Mouse (Mus musculus) heart, embryonic 12.5 days (tissue): Measurements from ENCODE around the gene Rab3c. TPM values are rescaled to one million over a fixed set of nuclear protein-coding genes. Genes with fewer than 3 reads are reported as not detected.

ENCODE experiments used
- ATAC-seq: fragments of 200-750 bp; cut with Nextera tagmentation; 2 replicates; pipeline ENCODE4 v1.8.0; 2017; ENCODE audit warnings: moderate TSS enrichment, moderate library complexity; ENCODE audit not compliant: insufficient number of reproducible peaks, low FRiP score
- H3K27ac ChIP-seq: fragments of 300-500 bp; sonication (generic); 2 replicates; pipeline ENCODE4 v1.5.1; 2016; ENCODE audit warnings: mild to moderate bottlenecking, moderate library complexity; ENCODE audit not compliant: poor library complexity, severe bottlenecking
- H3K27me3 ChIP-seq: fragments of 300-500 bp; sonication (generic); replicated peaks from 2 replicates; pipeline ENCODE4 v1.6.1; 2016; ENCODE audit warnings: mild to moderate bottlenecking, moderate library complexity
- H3K36me3 ChIP-seq: fragments of 300-500 bp; sonication (generic); 2 replicates; pipeline ENCODE4 v1.6.1; 2016; ENCODE audit warnings: mild to moderate bottlenecking, moderate library complexity
- H3K4me1 ChIP-seq: fragments of 300-500 bp; sonication (generic); replicated peaks from 2 replicates; pipeline ENCODE4 v1.6.1; 2016; ENCODE audit warnings: mild to moderate bottlenecking
- H3K4me2 ChIP-seq: fragments of 300-500 bp; sonication (generic); 2 replicates; pipeline ENCODE4 v1.6.1; 2016; ENCODE audit warnings: mild to moderate bottlenecking, moderate library complexity
- H3K4me3 ChIP-seq: fragments of 300-500 bp; sonication (generic); 2 replicates; pipeline ENCODE4 v1.5.1; 2016; ENCODE audit warnings: mild to moderate bottlenecking
- H3K9ac ChIP-seq: fragments of 300-500 bp; sonication (generic); 2 replicates; pipeline ENCODE4 v1.6.1; 2016; ENCODE audit warnings: mild to moderate bottlenecking, moderate library complexity
- H3K9me3 ChIP-seq: fragments of 300-500 bp; sonication (generic); replicated peaks from 2 replicates; pipeline ENCODE4 v1.6.1; 2016; ENCODE audit warnings: mild to moderate bottlenecking, moderate library complexity
- WGBS: fragments of 180-500 bp; shearing (Covaris S2); methylation state at CpG from one replicate; pipeline ENCODE4 v1.1.7; 2016; 5-methylcytosine and 5-hydroxymethylcytosine counted together
- polyA plus RNA-seq: library from polyadenylated mRNA; unstranded; fragments of >200 nt; fragmentation: Nextera tagmentation; extraction: Ambion mirVana; gene quantifications from 2 replicates; pipeline ENCODE4 v1.2.1, GENCODE M21; 2016

Rab3c gene
- polyA plus RNA-seq, 1 experiment from 2014 or later: 0.29 TPM

DNA sequence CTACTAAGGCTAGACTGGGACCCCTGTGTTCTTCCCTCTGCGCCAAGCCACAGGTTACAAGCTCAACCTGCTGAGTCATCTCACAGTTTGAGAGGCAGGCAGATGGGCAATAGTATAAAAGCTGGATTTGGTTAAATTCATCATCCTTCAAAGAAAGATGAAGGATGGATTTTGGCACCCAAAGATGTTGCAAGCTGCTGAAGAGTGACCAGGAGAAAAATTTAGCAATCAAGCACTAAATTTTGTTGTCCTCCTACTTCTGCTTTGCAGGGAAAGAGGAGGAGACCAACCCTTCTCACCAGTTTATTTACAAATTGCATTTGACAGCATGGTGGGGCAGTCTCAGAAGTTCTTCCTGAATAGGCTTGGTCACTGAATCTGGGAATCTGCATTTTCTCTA, 90.8 kb downstream of the Rab3c start:
- H3K4me2 ChIP-seq: no peak overlapping the region
- no peaks in the 10 kb centered on the region for H3K4me1 ChIP-seq
- ATAC-seq: no peak
- H3K9me3 ChIP-seq: no peaks in the 10 kb centered on the region; the same call in 1 of the 2 replicates
- H3K27ac ChIP-seq: no peak overlapping the region
- no peaks in the 10 kb centered on the region for H3K27me3 ChIP-seq
- 44% methylated on average over 1 of the region's 1 CpGs for WGBS
- no peak overlapping the region for H3K4me3 ChIP-seq
- no peak overlapping the region for H3K9ac ChIP-seq
- no peaks in the 10 kb centered on the region for H3K36me3 ChIP-seq

DNA sequence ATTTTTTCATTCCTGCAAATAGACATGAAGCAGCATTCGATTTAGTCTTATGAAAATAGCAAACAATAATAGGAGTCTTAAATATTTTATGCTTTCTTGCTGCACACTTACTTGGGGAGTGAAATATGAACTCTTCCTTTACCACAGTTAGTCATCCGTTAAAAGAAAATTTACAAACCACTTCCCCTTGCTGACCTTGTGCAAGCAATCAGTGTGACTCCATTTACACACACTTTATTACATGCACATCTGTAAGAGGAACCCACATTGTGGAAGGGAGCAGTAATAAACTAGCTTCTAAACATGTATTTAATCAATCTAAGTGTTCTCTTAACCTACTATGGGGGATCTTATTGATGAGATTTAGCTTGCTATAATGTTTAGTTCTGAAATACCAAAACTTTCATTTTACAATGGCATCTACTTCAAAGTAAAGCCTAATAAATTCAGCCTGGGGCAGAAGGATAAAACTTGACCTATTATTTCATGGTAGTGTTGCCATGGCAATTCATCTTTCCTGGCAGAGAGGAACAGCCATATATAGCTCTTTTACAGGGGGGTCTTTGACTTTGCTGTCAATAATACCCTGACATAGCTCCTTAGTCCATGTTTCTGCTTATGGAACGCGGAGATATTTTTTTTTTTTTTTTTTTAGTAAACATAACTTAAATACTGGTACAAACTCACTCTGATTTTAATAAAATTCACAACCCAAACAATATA, 95.7 kb downstream of the Rab3c start:
- Histone ChIP-seq H3K27me3 (no peaks in the 10 kb centered on the region), H3K9me3 (no peaks in the 10 kb centered on the region; the same call in 1 of the 2 replicates), H3K4me1 (no peaks in the 10 kb centered on the region), H3K27ac (no peak overlapping the region), H3K4me2 (no peak overlapping the region), H3K9ac (no peak overlapping the region), H3K36me3 (no peaks in the 10 kb centered on the region), H3K4me3 (no peak overlapping the region)
- WGBS: 83% methylated on average over 4 of the region's 4 CpGs
- ATAC-seq: no peak

DNA sequence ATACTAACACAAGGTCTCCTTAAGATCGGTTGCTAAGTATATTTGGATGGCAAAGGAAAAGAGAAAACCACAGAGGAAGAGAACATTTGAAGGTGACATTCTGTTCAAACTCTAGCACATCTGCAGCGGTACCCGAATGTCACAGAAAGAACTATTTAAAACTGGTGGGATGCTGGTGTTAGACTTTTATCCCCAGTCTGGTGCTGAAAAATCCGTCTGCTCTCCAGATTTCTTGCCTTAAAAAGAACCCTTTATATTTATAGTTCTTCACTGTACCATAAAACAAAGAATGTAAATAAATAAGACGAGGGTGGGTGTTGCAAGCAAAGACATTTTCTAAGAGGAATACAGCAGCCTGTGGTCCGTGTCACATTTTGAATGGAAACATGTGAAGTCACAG, 105.1 kb downstream of the Rab3c start:
- H3K4me1 ChIP-seq: no peaks in the 10 kb centered on the region
- 75% methylated on average over 6 of the region's 6 CpGs for WGBS
- no peak overlapping the region for H3K4me3 ChIP-seq
- no peaks in the 10 kb centered on the region for H3K9me3 ChIP-seq
- H3K36me3 ChIP-seq: no peaks in the 10 kb centered on the region
- H3K9ac ChIP-seq: no peak overlapping the region
- no peaks in the 10 kb centered on the region for H3K27me3 ChIP-seq
- no peak overlapping the region for H3K4me2 ChIP-seq
- ATAC-seq: no peak
- no peak overlapping the region for H3K27ac ChIP-seq

DNA sequence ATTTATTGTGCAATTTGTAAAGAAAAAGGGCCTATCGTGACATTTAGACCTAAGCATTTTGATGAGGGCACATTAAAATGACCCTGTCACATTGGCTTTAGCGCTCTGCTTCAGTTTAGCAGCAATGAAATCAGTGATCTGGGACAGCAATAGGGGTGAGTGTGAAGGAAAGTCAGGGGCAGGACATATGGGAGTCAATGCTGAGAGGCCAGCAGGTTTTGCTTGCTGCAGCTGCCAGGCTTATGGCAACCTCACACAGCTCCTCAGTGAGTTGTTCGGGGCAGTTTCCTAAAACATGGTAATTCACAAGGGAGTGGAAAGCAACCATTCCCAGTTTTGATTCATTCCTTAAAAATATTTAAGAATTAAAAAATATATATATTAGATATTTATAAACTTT, 111.1 kb downstream of the Rab3c start:
- H3K27ac ChIP-seq: no peak overlapping the region
- H3K27me3 ChIP-seq: no peaks in the 10 kb centered on the region
- H3K36me3 ChIP-seq: no peaks in the 10 kb centered on the region
- no peak overlapping the region for H3K9ac ChIP-seq
- H3K4me3 ChIP-seq: no peak overlapping the region
- no peaks in the 10 kb centered on the region for H3K9me3 ChIP-seq
- 76% methylated on average over 3 of the region's 3 CpGs for WGBS
- no peaks in the 10 kb centered on the region for H3K4me1 ChIP-seq
- no peak overlapping the region for H3K4me2 ChIP-seq
- ATAC-seq: no peak

DNA sequence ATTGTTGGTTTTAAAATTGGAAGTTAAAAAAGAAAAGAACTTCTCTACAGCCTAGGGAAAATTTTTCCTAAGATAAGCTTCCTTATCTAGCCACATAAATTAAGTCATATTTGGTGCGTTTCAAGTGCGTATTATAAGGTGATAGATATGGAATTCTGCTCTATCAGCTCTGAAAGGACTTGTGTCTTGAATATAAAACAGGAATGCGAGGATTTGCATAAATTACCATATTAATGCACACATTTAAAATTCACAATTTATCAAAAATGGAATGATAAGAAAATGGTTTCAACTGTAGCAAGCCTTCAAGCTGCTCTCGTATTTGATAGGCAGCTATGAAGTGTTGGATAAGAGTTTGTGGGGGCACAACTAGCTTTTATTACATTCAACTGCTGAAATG, 111.6 kb downstream of the Rab3c start:
- Histone ChIP-seq H3K27me3 (no peaks in the 10 kb centered on the region), H3K4me1 (no peaks in the 10 kb centered on the region), H3K4me2 (no peak overlapping the region), H3K9me3 (no peaks in the 10 kb centered on the region), H3K4me3 (no peak overlapping the region), H3K9ac (no peak overlapping the region), H3K36me3 (no peaks in the 10 kb centered on the region), H3K27ac (no peak overlapping the region)
- no peak for ATAC-seq
- WGBS: 70% methylated on average over 4 of the region's 4 CpGs

DNA sequence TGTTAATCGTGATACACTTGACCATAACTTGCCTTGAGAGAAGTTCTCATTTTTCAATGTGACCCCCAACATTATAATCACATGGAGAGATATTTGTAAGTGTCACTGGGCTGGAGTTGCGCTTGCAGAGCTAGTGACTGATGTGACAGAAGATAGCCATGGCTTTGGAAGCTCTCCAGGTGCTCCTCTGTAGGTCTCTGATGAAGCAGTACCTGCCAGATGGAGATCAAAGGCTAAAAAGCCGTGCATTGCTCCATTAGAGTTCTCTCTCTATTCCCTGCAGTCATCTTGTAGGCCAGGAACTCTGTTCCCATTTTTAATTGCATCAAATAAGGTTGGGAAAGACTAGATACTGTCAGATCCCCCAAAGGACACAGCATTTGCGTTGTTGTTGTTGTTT, 112.2 kb downstream of the Rab3c start:
- no peak overlapping the region for H3K9ac ChIP-seq
- no peaks in the 10 kb centered on the region for H3K27me3 ChIP-seq
- no peak for ATAC-seq
- H3K9me3 ChIP-seq: no peaks in the 10 kb centered on the region
- H3K27ac ChIP-seq: no peak overlapping the region
- H3K4me3 ChIP-seq: no peak overlapping the region
- H3K36me3 ChIP-seq: no peaks in the 10 kb centered on the region
- no peak overlapping the region for H3K4me2 ChIP-seq
- WGBS: 75% methylated on average over 4 of the region's 4 CpGs
- H3K4me1 ChIP-seq: no peaks in the 10 kb centered on the region

DNA sequence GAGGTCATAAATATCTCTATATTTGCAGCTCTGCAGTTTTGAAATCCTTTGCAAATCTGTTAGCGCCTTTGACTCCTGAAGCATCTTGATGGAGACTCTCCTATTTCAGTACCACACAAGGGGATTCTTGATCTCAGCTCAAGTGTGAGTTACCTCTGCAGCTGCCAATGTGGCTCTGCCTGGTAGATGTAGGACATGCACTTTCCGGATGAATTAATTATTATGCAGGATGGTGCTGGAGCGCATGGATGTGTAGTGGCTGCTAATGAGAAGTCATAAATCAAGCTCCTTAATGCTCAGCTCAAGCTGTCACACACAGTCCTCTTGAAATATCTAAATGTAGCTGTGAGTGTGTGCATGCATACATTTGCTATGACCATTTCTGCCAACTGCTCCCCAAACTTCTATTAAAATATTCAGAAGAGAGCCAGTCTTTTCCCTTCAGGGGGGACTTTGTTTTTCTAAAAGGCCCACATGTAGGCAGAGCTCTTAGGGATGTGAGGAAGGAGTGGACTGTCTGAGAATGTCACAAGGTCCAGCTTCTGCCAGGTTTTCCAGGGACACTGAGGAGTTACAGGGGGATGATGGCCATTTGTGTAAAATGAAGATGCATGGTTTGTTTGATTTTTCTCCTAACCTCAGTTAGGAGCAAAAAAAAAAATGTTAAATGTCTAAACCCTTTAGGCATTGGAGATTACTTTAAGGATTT, 114.0 kb downstream of the Rab3c start:
- no peak overlapping the region for H3K9ac ChIP-seq
- ATAC-seq: no peak
- no peak overlapping the region for H3K4me2 ChIP-seq
- no peak overlapping the region for H3K27ac ChIP-seq
- H3K9me3 ChIP-seq: no peaks in the 10 kb centered on the region
- no peaks in the 10 kb centered on the region for H3K4me1 ChIP-seq
- no peaks in the 10 kb centered on the region for H3K27me3 ChIP-seq
- 75% methylated on average over 3 of the region's 3 CpGs for WGBS
- no peak overlapping the region for H3K4me3 ChIP-seq
- H3K36me3 ChIP-seq: no peaks in the 10 kb centered on the region

DNA sequence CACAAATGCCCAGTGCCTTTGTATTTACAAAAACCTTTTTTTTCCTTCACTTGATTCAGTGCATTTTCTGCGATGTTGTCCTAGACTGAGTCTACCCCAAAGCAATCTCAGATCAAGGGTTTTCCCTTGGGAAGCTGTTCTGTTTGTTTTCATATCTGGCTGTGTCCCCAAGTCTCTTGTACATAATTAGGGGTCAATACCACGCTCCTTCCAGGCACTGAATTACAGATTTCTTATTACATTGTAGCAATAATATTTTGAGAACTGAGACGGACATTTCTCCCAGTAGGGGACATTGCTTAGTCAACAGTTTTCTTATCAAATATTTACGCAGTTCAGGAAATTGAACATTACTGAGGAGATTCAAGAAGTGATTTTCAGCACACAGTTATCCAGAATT, 120.8 kb downstream of the Rab3c start:
- Histone ChIP-seq H3K4me1 (no peaks in the 10 kb centered on the region), H3K27ac (no peak overlapping the region), H3K9ac (no peak overlapping the region), H3K9me3 (no peaks in the 10 kb centered on the region), H3K27me3 (no peaks in the 10 kb centered on the region), H3K36me3 (no peaks in the 10 kb centered on the region), H3K4me2 (no peak overlapping the region), H3K4me3 (no peak overlapping the region)
- ATAC-seq: no peak
- WGBS: 71% methylated on average over 4 of the region's 4 CpGs

DNA sequence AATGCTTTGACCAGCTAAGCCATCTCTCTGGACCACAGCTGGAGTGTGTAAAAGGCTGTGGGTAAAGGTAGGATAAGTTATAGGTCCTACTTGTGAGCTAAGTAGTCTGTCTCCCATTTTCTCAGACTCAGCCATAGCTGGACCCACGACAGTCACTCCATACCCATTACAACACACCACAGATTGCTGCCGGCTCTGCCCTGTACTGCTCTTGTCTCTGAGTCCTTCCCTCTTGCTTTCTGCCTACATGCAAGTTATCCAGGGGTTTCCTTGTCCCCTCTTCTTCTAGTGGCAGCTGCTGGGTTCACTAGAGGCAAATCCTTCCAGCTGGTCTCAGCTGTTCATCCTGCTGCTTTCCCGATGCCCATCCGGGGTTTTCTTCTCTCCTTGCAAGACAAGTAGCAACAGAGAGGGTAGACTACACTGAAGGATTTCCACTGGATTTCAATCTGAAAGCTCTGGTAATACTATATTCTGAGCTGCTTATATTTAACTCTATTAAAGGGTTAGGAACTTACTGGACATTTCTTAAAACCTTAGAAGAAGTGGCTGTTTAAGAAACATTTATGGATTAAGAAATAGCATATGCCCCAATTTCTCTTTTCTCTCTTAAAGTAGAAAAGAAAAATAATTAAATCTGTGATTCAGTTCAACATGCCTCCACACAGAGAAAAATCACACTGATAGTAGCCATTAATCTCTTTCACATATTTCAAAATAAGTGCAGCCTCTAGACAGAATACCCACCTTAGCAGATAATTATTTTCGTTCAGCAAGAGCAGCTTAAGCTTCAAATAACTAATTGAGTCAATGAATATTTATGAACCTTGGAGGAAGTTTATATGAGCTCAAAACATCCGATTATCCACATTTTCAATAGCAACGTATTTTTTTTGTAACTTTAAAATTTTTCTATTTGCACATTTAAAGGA, 121.9 kb downstream of the Rab3c start:
- H3K36me3 ChIP-seq: no peaks in the 10 kb centered on the region
- WGBS: 69% methylated on average over 7 of the region's 7 CpGs
- H3K4me3 ChIP-seq: no peak overlapping the region
- no peaks in the 10 kb centered on the region for H3K4me1 ChIP-seq
- H3K27me3 ChIP-seq: no peaks in the 10 kb centered on the region
- H3K9ac ChIP-seq: no peak overlapping the region
- H3K9me3 ChIP-seq: no peaks in the 10 kb centered on the region
- no peak overlapping the region for H3K4me2 ChIP-seq
- no peak overlapping the region for H3K27ac ChIP-seq
- no peak for ATAC-seq

DNA sequence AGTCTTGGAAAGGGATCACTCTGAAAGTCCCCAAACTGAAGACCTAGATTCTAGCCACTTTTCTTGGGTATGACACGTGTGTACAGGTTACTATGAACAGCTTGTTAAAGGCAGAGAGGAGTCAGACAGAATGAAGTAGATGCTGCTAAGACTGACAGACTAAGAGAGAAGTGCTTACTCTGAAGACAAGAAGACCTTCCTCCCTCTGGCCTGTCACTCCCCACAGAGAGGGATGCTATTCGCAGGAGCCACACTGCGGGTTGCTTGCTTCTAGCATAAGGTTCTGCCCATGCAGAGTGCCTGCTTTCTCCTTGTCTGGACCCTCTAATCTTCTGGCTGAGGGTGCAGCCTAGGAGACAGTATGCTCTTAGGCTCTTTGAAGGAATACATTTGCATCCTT, 135.3 kb downstream of the Rab3c start:
- 48% methylated on average over 3 of the region's 3 CpGs for WGBS
- H3K27ac ChIP-seq: no peak overlapping the region
- no peak overlapping the region for H3K4me3 ChIP-seq
- H3K9me3 ChIP-seq: no peaks in the 10 kb centered on the region
- no peak overlapping the region for H3K9ac ChIP-seq
- no peaks in the 10 kb centered on the region for H3K36me3 ChIP-seq
- no peak overlapping the region for H3K4me2 ChIP-seq
- no peaks in the 10 kb centered on the region for H3K27me3 ChIP-seq
- no peaks in the 10 kb centered on the region for H3K4me1 ChIP-seq
- no peak for ATAC-seq

DNA sequence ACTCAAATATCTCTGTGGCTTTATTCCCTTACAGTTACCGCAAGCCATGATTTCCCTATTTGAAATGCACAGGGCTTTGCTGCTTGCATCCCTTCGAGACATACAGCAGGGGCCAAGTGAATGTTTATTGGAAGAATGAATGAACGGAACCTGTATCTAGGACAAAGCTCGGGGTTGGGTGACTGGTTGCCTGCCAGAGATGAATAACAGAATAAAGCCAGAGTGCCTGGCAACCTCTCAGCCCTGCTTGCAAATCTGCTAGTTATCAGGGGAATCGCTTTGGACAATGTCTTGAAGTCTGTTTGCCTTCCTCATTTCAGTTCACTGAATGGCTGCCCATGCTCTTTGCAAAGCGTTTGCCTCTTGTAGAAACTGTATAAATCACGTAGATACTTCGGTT, 135.8 kb downstream of the Rab3c start:
- Histone ChIP-seq H3K27ac (no peak overlapping the region), H3K36me3 (no peaks in the 10 kb centered on the region), H3K9ac (no peak overlapping the region), H3K9me3 (no peaks in the 10 kb centered on the region), H3K4me3 (no peak overlapping the region), H3K4me2 (no peak overlapping the region), H3K4me1 (no peaks in the 10 kb centered on the region), H3K27me3 (no peaks in the 10 kb centered on the region)
- 58% methylated on average over 8 of the region's 8 CpGs for WGBS
- ATAC-seq: no peak
